20 mouse cellular contexts compared by ENCODE assay signal in genomic region chr19:25326002-25326300, GRCm38 (mm10).
DNase-seq lines count a peak whose midpoint lies in the region; ATAC-seq lines count a peak whose summit lies in the region.
"Had no signal": no experiment of that assay in that cellular context is flagged by ENCODE, and none has a peak within 500 bp of the region (broad histone marks: within the 10 kb centered on the region; RNA-seq: fewer than 3 reads in every experiment).

No protein-coding gene starts in this region.

- WGBS in hindbrain, embryonic 16.5 days = 65% methylated on average over 4 of the region's 4 CpGs
- 83% methylated on average over 4 of the region's 4 CpGs for WGBS in hindbrain, embryonic 12.5 days
- WGBS in neural tube, embryonic 13.5 days = 60% methylated on average over 4 of the region's 4 CpGs

- H3K27me3 ChIP-seq in hindbrain, embryonic 16.5 days (replicated peaks; ENCODE audit: control insufficient read depth, insufficient read depth, low read length) = no peaks in the 10 kb centered on the region
- H3K27me3 ChIP-seq in hindbrain, embryonic 12.5 days = no peaks in the 10 kb centered on the region
- H3K27me3 ChIP-seq in neural tube, embryonic 13.5 days = no peaks in the 10 kb centered on the region
- H3K27me3 ChIP-seq: CH12.LX; embryonic facial prominence, embryonic 13.5 days; forebrain, embryonic 12.5 days; heart, embryonic 12.5 days; Patski had no signal

- no peak overlapping the region for H3K4me3 ChIP-seq in hindbrain, embryonic 16.5 days (ENCODE audit: low read length)
- H3K4me3 ChIP-seq in hindbrain, embryonic 12.5 days = no peak overlapping the region
- no peak overlapping the region for H3K4me3 ChIP-seq in neural tube, embryonic 13.5 days
- H3K4me3 ChIP-seq: embryonic facial prominence, embryonic 13.5 days; forebrain, embryonic 12.5 days; heart, adult 2 months; heart, embryonic 12.5 days had no signal

- H3K9me3 ChIP-seq in hindbrain, embryonic 16.5 days (ENCODE audit: control insufficient read depth, low read length) = no peaks in the 10 kb centered on the region
- 0 out of 2 replicates have a peak, but pooled peaks cover 3% of the 10 kb centered on the region for H3K9me3 ChIP-seq in hindbrain, embryonic 12.5 days (replicated peaks)
- H3K9me3 ChIP-seq in neural tube, embryonic 13.5 days = no peaks in the 10 kb centered on the region
- H3K9me3 ChIP-seq: embryonic facial prominence, embryonic 13.5 days; forebrain, embryonic 12.5 days; heart, embryonic 12.5 days had no signal

- peak overlapping the region; percentile 55; the same call in 1 of the 2 replicates for H3K27ac ChIP-seq in hindbrain, embryonic 16.5 days (ENCODE audit: low read depth, low read length)
- no peak overlapping the region for H3K27ac ChIP-seq in hindbrain, embryonic 12.5 days
- H3K27ac ChIP-seq in neural tube, embryonic 13.5 days (replicated peaks) = 0 out of 2 replicates have a peak overlapping the region, but pooled peaks have one; percentile 33
- H3K27ac ChIP-seq: embryonic facial prominence, embryonic 13.5 days; forebrain, embryonic 12.5 days; heart, adult 2 months had no signal

- H3K36me3 ChIP-seq in hindbrain, embryonic 16.5 days (ENCODE audit: control insufficient read depth, insufficient read depth, low read length) = no peaks in the 10 kb centered on the region
- no peaks in the 10 kb centered on the region for H3K36me3 ChIP-seq in hindbrain, embryonic 12.5 days
- no peaks in the 10 kb centered on the region for H3K36me3 ChIP-seq in neural tube, embryonic 13.5 days
- H3K36me3 ChIP-seq: embryonic facial prominence, embryonic 13.5 days; forebrain, embryonic 12.5 days; heart, embryonic 12.5 days had no signal

- no peak for ATAC-seq in hindbrain, embryonic 16.5 days
- ATAC-seq in hindbrain, embryonic 12.5 days (ENCODE audit: low FRiP score) = no peak
- no peak for ATAC-seq in neural tube, embryonic 13.5 days (ENCODE audit: low read depth)
- peak; percentile 68 for ATAC-seq in megakaryocyte progenitor cell, adult 5-6 weeks (replicated peaks; ENCODE audit: poor library complexity)
- ATAC-seq: activated CD4-positive, CD25-positive, alpha-beta regulatory T cell, adult 4 months; forebrain, embryonic 16.5 days; Patski had no signal

- no peak overlapping the region for H3K9ac ChIP-seq in hindbrain, embryonic 16.5 days (ENCODE audit: low read depth, low read length)
- H3K9ac ChIP-seq in hindbrain, embryonic 12.5 days = no peak overlapping the region
- no peak overlapping the region for H3K9ac ChIP-seq in neural tube, embryonic 13.5 days
- H3K9ac ChIP-seq: embryonic facial prominence, embryonic 13.5 days; forebrain, embryonic 12.5 days; heart, embryonic 12.5 days; hindbrain, embryonic 14.5 days had no signal

- DNase-seq in neural tube, embryonic 10.5 days (ENCODE audit: extremely low spot score, low spot score) = no peak
- DNase-seq in yolk sac, embryonic 10.5 days (ENCODE audit: low spot score) = no peak
- DNase-seq in cerebellum, adult 18-20 months = no peak
- DNase-seq: adrenal gland, postnatal 14 days; cerebellum, adult 2 months; cerebellum, postnatal 10 days; gastrocnemius, postnatal 10 days had no signal

- no peaks in the 10 kb centered on the region for H3K4me1 ChIP-seq in hindbrain, embryonic 16.5 days (ENCODE audit: control insufficient read depth, insufficient read depth, low read depth, low read length)
- H3K4me1 ChIP-seq in hindbrain, embryonic 12.5 days = peaks cover 4% of the 10 kb centered on the region; the same call in 1 of the 2 replicates
- H3K4me1 ChIP-seq in neural tube, embryonic 13.5 days (replicated peaks) = peaks cover 9% of the 10 kb centered on the region; the same call in 1 of the 2 replicates
- H3K4me1 ChIP-seq: forebrain, embryonic 12.5 days had no signal

- no peak overlapping the region for H3K4me2 ChIP-seq in hindbrain, embryonic 16.5 days (ENCODE audit: low read length)
- H3K4me2 ChIP-seq in hindbrain, embryonic 12.5 days (replicated peaks) = no peak overlapping the region
- H3K4me2 ChIP-seq in neural tube, embryonic 13.5 days = no peak overlapping the region
- H3K4me2 ChIP-seq: embryonic facial prominence, embryonic 13.5 days; forebrain, embryonic 12.5 days; heart, embryonic 12.5 days; hindbrain, embryonic 14.5 days had no signal
